Mouse (Mus musculus) ovary, adult 18-20 months (tissue): ENCODE results near the gene Gcn1l1.

Experiments
- DNase-seq: peaks from one replicate; pipeline ENCODE4 v3.0.0; 2022; ENCODE audit warnings: low spot score, mixed read lengths

Gene Gcn1l1

GRCm38 (mm10) chr5:115534856-115535255 is 30.2 kb upstream of the Gcn1l1 start:
- no peak for DNase-seq

- DNase-seq = no peak
Observed at GRCm38 (mm10) chr5:115535635-115536034, 29.4 kb upstream of the Gcn1l1 start.

- no peak for DNase-seq
Observed at GRCm38 (mm10) chr5:115538017-115538692, 26.9 kb upstream of the Gcn1l1 start.

- peak; percentile 69 for DNase-seq
Observed at GRCm38 (mm10) chr5:115538693-115539043, 26.4 kb upstream of the Gcn1l1 start.

- no peak for DNase-seq
Observed at GRCm38 (mm10) chr5:115542635-115543384, 22.2 kb upstream of the Gcn1l1 start.

- peak; percentile 80 for DNase-seq
Observed at GRCm38 (mm10) chr5:115543509-115544253, 21.4 kb upstream of the Gcn1l1 start.

GRCm38 (mm10) chr5:115544655-115545185 is 20.3 kb upstream of the Gcn1l1 start:
- no peak for DNase-seq

- no peak for DNase-seq
Observed at GRCm38 (mm10) chr5:115545636-115546035, 19.4 kb upstream of the Gcn1l1 start.

GRCm38 (mm10) chr5:115546536-115546935 is 18.5 kb upstream of the Gcn1l1 start:
- DNase-seq = no peak

- DNase-seq = no peak
Observed at GRCm38 (mm10) chr5:115547014-115547413, 18.0 kb upstream of the Gcn1l1 start.

GRCm38 (mm10) chr5:115547421-115547820 is 17.6 kb upstream of the Gcn1l1 start:
- DNase-seq = no peak

GRCm38 (mm10) chr5:115548501-115549285 is 16.4 kb upstream of the Gcn1l1 start:
- no peak for DNase-seq

GRCm38 (mm10) chr5:115550482-115551005 is 14.5 kb upstream of the Gcn1l1 start:
- DNase-seq = no peak

- DNase-seq = no peak
Observed at GRCm38 (mm10) chr5:115551386-115551785, 13.7 kb upstream of the Gcn1l1 start.

GRCm38 (mm10) chr5:115551799-115552198 is 13.3 kb upstream of the Gcn1l1 start:
- DNase-seq = no peak

GRCm38 (mm10) chr5:115553801-115554420 is 11.1 kb upstream of the Gcn1l1 start:
- no peak for DNase-seq

- no peak for DNase-seq
Observed at GRCm38 (mm10) chr5:115554536-115555291, 10.3 kb upstream of the Gcn1l1 start.

GRCm38 (mm10) chr5:115556217-115556616 is 8.8 kb upstream of the Gcn1l1 start:
- DNase-seq = no peak

- DNase-seq = no peak
Observed at GRCm38 (mm10) chr5:115558182-115558794, 6.8 kb upstream of the Gcn1l1 start.
